9 mouse cellular contexts compared by ENCODE assay signal in genomic region chr6:47013535-47013934, GRCm38 (mm10).
DNase-seq lines count a peak whose midpoint lies in the region; ATAC-seq and TF ChIP-seq lines count a peak whose summit lies in the region.
"Had no signal": no experiment of that assay in that cellular context is flagged by ENCODE, and none has a peak within 500 bp of the region (broad histone marks: within the 10 kb centered on the region; RNA-seq: fewer than 3 reads in every experiment).

No protein-coding gene starts in this region.

- no peak overlapping the region for H3K9ac ChIP-seq in heart, adult 2 months (ENCODE audit: low read depth, low read length)
- no peak overlapping the region for H3K9ac ChIP-seq in kidney, embryonic 15.5 days
- no peak overlapping the region for H3K9ac ChIP-seq in limb, embryonic 13.5 days
- no peak overlapping the region for H3K9ac ChIP-seq in neural tube, embryonic 11.5 days (ENCODE audit: low read length)
- H3K9ac ChIP-seq: stomach, embryonic 15.5 days had no signal

- ATAC-seq in common myeloid progenitor, adult 5-6 weeks (replicated peaks; ENCODE audit: low read depth, poor library complexity, severe bottlenecking): peak; percentile 93
- ATAC-seq in kidney, embryonic 15.5 days (replicated peaks; ENCODE audit: low FRiP score): peak; percentile 89
- peak; percentile 79 for ATAC-seq in limb, embryonic 13.5 days (ENCODE audit: low FRiP score, low read depth)
- peak; percentile 91 for ATAC-seq in neural tube, embryonic 11.5 days (ENCODE audit: insufficient read depth, low FRiP score, low TSS enrichment)

- no peaks in the 10 kb centered on the region for H3K27me3 ChIP-seq in heart, adult 2 months (ENCODE audit: control insufficient read depth, insufficient read depth, low read length)
- H3K27me3 ChIP-seq in kidney, embryonic 15.5 days: no peaks in the 10 kb centered on the region
- no peaks in the 10 kb centered on the region for H3K27me3 ChIP-seq in limb, embryonic 13.5 days
- H3K27me3 ChIP-seq in neural tube, embryonic 11.5 days (ENCODE audit: control insufficient read depth, insufficient read depth, low read length): no peaks in the 10 kb centered on the region
- H3K27me3 ChIP-seq: stomach, embryonic 15.5 days had no signal

- DNase-seq in heart, adult 2 months: peak; percentile 19 to 26
- DNase-seq in heart, postnatal 25 days (ENCODE audit: low spot score): no peak
- DNase-seq in gastrocnemius, postnatal 10 days: peak; percentile 65
- peak; percentile 89 for DNase-seq in neural tube, embryonic 11.5 days (ENCODE audit: low spot score)
- peak; percentile 84 for DNase-seq in testis, postnatal 10 days (ENCODE audit: low spot score)

- intact Hi-C loops in heart, adult 2 months (cut with DNase I): no loop called here
- intact Hi-C loops in heart, postnatal 25 days (cut with DNase I): no loop called here

- TF ChIP-seq EP300 in heart, adult 2 months (IDR thresholded peaks at IDR 0.05; ENCODE audit: insufficient read depth, low read depth, low read length): no peak

- no peaks in the 10 kb centered on the region for H3K9me3 ChIP-seq in kidney, embryonic 15.5 days (replicated peaks)
- H3K9me3 ChIP-seq in limb, embryonic 13.5 days: no peaks in the 10 kb centered on the region
- H3K9me3 ChIP-seq in neural tube, embryonic 11.5 days (ENCODE audit: control insufficient read depth, low read length): no peaks in the 10 kb centered on the region
- H3K9me3 ChIP-seq: stomach, embryonic 15.5 days had no signal

- WGBS in heart, adult 2 months: 12% methylated on average over 4 of the region's 4 CpGs
- WGBS in kidney, embryonic 15.5 days: 8% methylated on average over 4 of the region's 4 CpGs
- WGBS in limb, embryonic 13.5 days: 7% methylated on average over 4 of the region's 4 CpGs
- WGBS in neural tube, embryonic 11.5 days: 16% methylated on average over 4 of the region's 4 CpGs

- H3K36me3 ChIP-seq in heart, adult 2 months (ENCODE audit: control insufficient read depth, insufficient read depth, low read length): no peaks in the 10 kb centered on the region
- no peaks in the 10 kb centered on the region for H3K36me3 ChIP-seq in kidney, embryonic 15.5 days
- no peaks in the 10 kb centered on the region for H3K36me3 ChIP-seq in limb, embryonic 13.5 days
- H3K36me3 ChIP-seq in neural tube, embryonic 11.5 days (ENCODE audit: control insufficient read depth, insufficient read depth, low read length): no peaks in the 10 kb centered on the region
- H3K36me3 ChIP-seq: stomach, embryonic 15.5 days had no signal

- no peaks in the 10 kb centered on the region for H3K4me1 ChIP-seq in heart, adult 2 months (ENCODE audit: control insufficient read depth, insufficient read depth, low read length)
- no peaks in the 10 kb centered on the region for H3K4me1 ChIP-seq in kidney, embryonic 15.5 days
- no peaks in the 10 kb centered on the region for H3K4me1 ChIP-seq in limb, embryonic 13.5 days
- H3K4me1 ChIP-seq in neural tube, embryonic 11.5 days (ENCODE audit: control insufficient read depth, insufficient read depth, low read length): no peaks in the 10 kb centered on the region
- H3K4me1 ChIP-seq: stomach, embryonic 15.5 days had no signal

- no peak overlapping the region for H3K4me3 ChIP-seq in heart, adult 2 months
- H3K4me3 ChIP-seq in kidney, embryonic 15.5 days (replicated peaks): no peak overlapping the region
- no peak overlapping the region for H3K4me3 ChIP-seq in limb, embryonic 13.5 days
- no peak overlapping the region for H3K4me3 ChIP-seq in neural tube, embryonic 11.5 days (ENCODE audit: low read depth, low read length)
- H3K4me3 ChIP-seq: stomach, embryonic 15.5 days had no signal

- H3K4me2 ChIP-seq in kidney, embryonic 15.5 days: no peak overlapping the region
- H3K4me2 ChIP-seq in limb, embryonic 13.5 days (replicated peaks): no peak overlapping the region
- H3K4me2 ChIP-seq in neural tube, embryonic 11.5 days (ENCODE audit: low read depth): no peak overlapping the region
- H3K4me2 ChIP-seq: stomach, embryonic 15.5 days had no signal

- H3K79me2 ChIP-seq in heart, adult 2 months (replicated peaks; ENCODE audit: control insufficient read depth, insufficient read depth, low read length): no peaks in the 10 kb centered on the region

- TF ChIP-seq POLR2A in heart, adult 2 months (IDR thresholded peaks at IDR 0.05; ENCODE audit: insufficient read depth, low read depth, low read length): no peak

- no peak overlapping the region for H3K27ac ChIP-seq in heart, adult 2 months
- no peak overlapping the region for H3K27ac ChIP-seq in kidney, embryonic 15.5 days
- no peak overlapping the region for H3K27ac ChIP-seq in limb, embryonic 13.5 days
- H3K27ac ChIP-seq in neural tube, embryonic 11.5 days (ENCODE audit: low read depth, low read length): no peak overlapping the region
- H3K27ac ChIP-seq: stomach, embryonic 15.5 days had no signal

- peak; percentile 78 for TF ChIP-seq CTCF in heart, adult 2 months (IDR thresholded peaks at IDR 0.05)
